In the genomic region with DNA sequence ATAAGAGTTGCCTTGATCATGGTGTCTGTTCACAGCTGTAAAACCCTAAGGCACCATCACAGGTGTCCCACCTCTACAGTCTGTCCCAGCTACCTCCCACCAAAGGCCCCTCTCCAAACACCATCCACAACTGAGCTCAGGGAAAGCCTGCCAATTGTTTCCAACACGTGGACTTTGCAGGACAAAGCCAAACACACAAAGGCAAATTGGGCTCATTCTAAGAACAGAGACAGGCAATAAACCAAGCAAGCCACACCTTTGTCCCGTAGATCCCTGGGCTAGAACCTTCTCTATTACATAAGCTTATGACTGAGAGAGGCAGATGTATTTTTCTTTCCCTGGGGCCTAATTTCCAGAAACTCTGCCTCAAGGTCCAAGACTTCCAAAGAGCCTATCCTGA, we compare ENCODE assay signal across 26 mouse cellular contexts.
"Had no signal": no experiment of that assay in that cellular context is flagged by ENCODE, and none has a peak within 500 bp of the region (broad histone marks: within the 10 kb centered on the region; RNA-seq: fewer than 3 reads in every experiment).

No protein-coding gene starts in this region.

- DNase-seq: gastrocnemius, postnatal 14 days; gastrocnemius, postnatal 36 days; heart, adult 11 months; heart, adult 2 months; heart, postnatal 14 days; heart, postnatal 36 days; kidney, adult 18-20 months; kidney, adult 8-10 months; kidney, postnatal 10 days; kidney, postnatal 25 days; kidney, postnatal 4 days; layer of hippocampus, adult 9-11 months; layer of hippocampus, postnatal 36 days; left cerebral cortex, postnatal 4 days had no signal

- H3K9ac ChIP-seq: heart, embryonic 13.5 days; heart, embryonic 15.5 days; hindbrain, embryonic 14.5 days; intestine, embryonic 15.5 days; limb, embryonic 13.5 days; limb, embryonic 15.5 days; liver, embryonic 12.5 days; liver, embryonic 14.5 days had no signal

- H3K36me3 ChIP-seq: heart, embryonic 13.5 days; heart, embryonic 15.5 days; intestine, embryonic 15.5 days; limb, embryonic 13.5 days; limb, embryonic 15.5 days; liver, embryonic 12.5 days had no signal

- H3K9me3 ChIP-seq: intestine, embryonic 15.5 days had no signal

- H3K4me2 ChIP-seq: heart, embryonic 11.5 days; heart, embryonic 13.5 days; heart, embryonic 15.5 days; hindbrain, embryonic 14.5 days; intestine, embryonic 15.5 days; limb, embryonic 13.5 days; limb, embryonic 15.5 days; liver, embryonic 12.5 days had no signal

- H3K4me1 ChIP-seq: heart, embryonic 15.5 days; intestine, embryonic 15.5 days; limb, embryonic 15.5 days; liver, embryonic 12.5 days had no signal

- ATAC-seq: hindbrain, embryonic 16.5 days; inflammation-experienced regulatory T-cells, adult 6 months; intestine, embryonic 15.5 days; intestine, postnatal 0 days; liver, embryonic 12.5 days had no signal

- H3K27ac ChIP-seq: heart, adult 2 months; heart, embryonic 13.5 days; heart, embryonic 15.5 days; hindbrain, embryonic 14.5 days; intestine, embryonic 15.5 days; limb, embryonic 13.5 days; limb, embryonic 15.5 days; liver, embryonic 12.5 days; liver, embryonic 14.5 days had no signal

- H3K27me3 ChIP-seq: heart, embryonic 15.5 days; intestine, embryonic 15.5 days; limb, embryonic 13.5 days; limb, embryonic 15.5 days; liver, embryonic 12.5 days had no signal

- H3K4me3 ChIP-seq: heart, adult 2 months; heart, embryonic 13.5 days; heart, embryonic 15.5 days; intestine, embryonic 15.5 days; limb, embryonic 13.5 days; limb, embryonic 15.5 days; liver, embryonic 12.5 days had no signal
